Mouse (Mus musculus): ENCODE measurements around the gene Gm5157.
"Not testable (repeated sequence)": the region's sequence is repeated elsewhere in the genome, so short reads cannot be mapped to it uniquely, and the experiment has no call there.

Gm5157 gene

GRCm38 (mm10) chr7:21190323-21190722, at the start of gene Gm5157:
TSS of gene Gm5157 (minus strand) at chr7:21190423.
- not testable (repeated sequence) for DNase-seq (ENCODE audit: low spot score in 2 of 2)

DNA sequence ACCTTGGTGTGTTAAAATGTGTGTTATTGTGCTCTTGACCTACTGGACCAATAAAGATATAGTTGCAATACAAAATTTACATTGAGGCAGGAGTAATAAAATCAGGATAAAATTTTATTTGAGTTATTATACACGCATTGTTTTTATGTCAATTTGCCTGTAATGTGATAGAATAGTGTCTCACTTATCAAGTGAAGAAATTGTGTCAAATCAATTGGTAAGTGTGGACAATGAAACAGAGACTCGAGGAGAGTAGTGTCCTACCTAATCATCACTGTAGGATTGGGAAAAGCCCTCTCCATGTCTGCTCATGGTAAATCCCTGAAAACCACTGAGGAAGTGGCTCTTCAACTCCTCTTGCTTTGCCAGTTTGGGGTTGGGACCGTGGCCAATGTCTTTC, 28.3 kb downstream of the Gm5157 start, which contains the start of gene Vmn1r123:
Vmn1r123 (plus strand) TSS at position 301 of the 400 bp plus-strand sequence.
- not testable (repeated sequence) for DNase-seq (ENCODE audit: low spot score in 2 of 2)
